Mouse (Mus musculus): ENCODE measurements around the gene Rasd1.

DNA sequence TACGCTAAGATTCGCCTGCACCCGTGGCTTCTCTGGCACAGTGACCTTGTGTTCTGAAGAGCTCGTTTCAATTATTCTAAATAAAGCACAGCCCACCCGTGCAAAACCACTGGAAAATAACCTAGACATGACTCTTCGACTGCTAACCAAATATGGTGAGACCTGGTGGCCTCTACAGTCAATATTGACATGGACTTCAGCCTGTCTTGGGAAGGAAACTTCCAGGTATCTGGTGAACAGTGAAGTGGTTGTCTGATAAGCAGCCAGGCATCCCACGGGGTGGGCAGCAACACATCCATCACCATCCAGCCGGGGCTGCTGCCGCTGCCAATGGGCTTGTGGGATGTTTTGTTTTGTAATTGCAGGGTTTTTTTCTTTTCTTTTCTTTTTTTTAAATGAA, 29.6 kb upstream of the Rasd1 start:
- TF ChIP-seq EP300 (optimal IDR thresholded peaks at IDR 0.05) = no peak
- no peak for TF ChIP-seq CTCF (IDR thresholded peaks at IDR 0.05; ENCODE audit: low read depth)

Measured in stomach, postnatal 0 days (tissue).